Mouse (Mus musculus) liver, postnatal 0 days (tissue): ENCODE measurements at regions not wholly inside any gene's neighbourhood (a gene's known extent, or its start where the extent isn't known, plus 50 kb on each side); places are given as distances from the start of the nearest gene placed in this dataset.

Experiments
- CTCF ChIP-seq: sonication (generic); IDR thresholded peaks from 2 replicates; pipeline ENCODE4 v1.5.1; 2016; ENCODE audit warnings: antibody characterized with exemption, low read depth
- EP300 ChIP-seq: IDR thresholded peaks from 2 replicates; pipeline ENCODE4 v1.6.1; 2016; ENCODE audit warnings: antibody characterized with exemption, low read depth, mild to moderate bottlenecking

GRCm38 (mm10) chr1:90311016-90311415 lies 107.2 kb downstream of the Ackr3 start:
- TF ChIP-seq EP300 (no peak), CTCF (no peak)
